Mouse (Mus musculus) thymus, postnatal 14 days (tissue): ENCODE measurements around the gene Sh3d19.
"Not testable (repeated sequence)": the region's sequence is repeated elsewhere in the genome, so short reads cannot be mapped to it uniquely, and the experiment has no call there.

Experiments
- DNase-seq: peaks from one replicate; pipeline ENCODE4 v3.0.0; 2021

Gene Sh3d19

GRCm38 (mm10) chr3:86103449-86104291 lies 132.8 kb downstream of the Sh3d19 start:
- peak; percentile 6 for DNase-seq

- DNase-seq = not testable (repeated sequence)
Measured at GRCm38 (mm10) chr3:86104433-86104832, 133.5 kb downstream of the Sh3d19 start.

- no peak for DNase-seq
Measured at GRCm38 (mm10) chr3:86104909-86105308, 134.0 kb downstream of the Sh3d19 start.

- DNase-seq = no peak
Measured at GRCm38 (mm10) chr3:86106086-86106632, 135.2 kb downstream of the Sh3d19 start.

- DNase-seq = no peak
Measured at GRCm38 (mm10) chr3:86107637-86108539, 137.0 kb downstream of the Sh3d19 start.

- DNase-seq = no peak
Measured at GRCm38 (mm10) chr3:86108576-86108975, 137.7 kb downstream of the Sh3d19 start.

- DNase-seq = no peak
Measured at GRCm38 (mm10) chr3:86109099-86109498, 138.2 kb downstream of the Sh3d19 start.

GRCm38 (mm10) chr3:86110077-86110476 lies 139.2 kb downstream of the Sh3d19 start:
- DNase-seq = peak; percentile 32

GRCm38 (mm10) chr3:86112766-86113165 lies 141.9 kb downstream of the Sh3d19 start:
- no peak for DNase-seq

- no peak for DNase-seq
Measured at GRCm38 (mm10) chr3:86114659-86115338, 143.9 kb downstream of the Sh3d19 start.

GRCm38 (mm10) chr3:86116951-86117350 lies 146.0 kb downstream of the Sh3d19 start:
- no peak for DNase-seq

GRCm38 (mm10) chr3:86119237-86119932 lies 148.5 kb downstream of the Sh3d19 start:
- no peak for DNase-seq

GRCm38 (mm10) chr3:86122156-86122555 lies 151.2 kb downstream of the Sh3d19 start:
- DNase-seq = no peak

GRCm38 (mm10) chr3:86123251-86123746 lies 152.4 kb downstream of the Sh3d19 start:
- no peak for DNase-seq

- peak; percentile 63 for DNase-seq
Measured at GRCm38 (mm10) chr3:86129757-86130156, 158.8 kb downstream of the Sh3d19 start.

GRCm38 (mm10) chr3:86134939-86135638 lies 164.2 kb downstream of the Sh3d19 start:
- DNase-seq = no peak

GRCm38 (mm10) chr3:86135886-86136563 lies 165.1 kb downstream of the Sh3d19 start:
- DNase-seq = no peak

- DNase-seq = no peak
Measured at GRCm38 (mm10) chr3:86136936-86137574, 166.1 kb downstream of the Sh3d19 start.

- DNase-seq = no peak
Measured at GRCm38 (mm10) chr3:86139660-86140059, 168.8 kb downstream of the Sh3d19 start.

GRCm38 (mm10) chr3:86141366-86141765 lies 170.5 kb downstream of the Sh3d19 start:
- no peak for DNase-seq
